Mouse (Mus musculus) CH12.LX (cell line): Measurements from ENCODE around the gene Grik5.

ENCODE experiments used
- CTCF ChIP-seq, 2 experiments: IDR thresholded peaks in 1 of 2; conservative IDR thresholded peaks in 1 of 2; 2 replicates each; pipeline ENCODE4 v1.5.1; 2011 to 2012; ENCODE audit warnings: low read depth in 2 of 2, low read length in 2 of 2, improper control_type of control experiment in 1 of 2, inconsistent platforms in 1 of 2, mild to moderate bottlenecking in 1 of 2, moderate library complexity in 1 of 2
- GABPA ChIP-seq: IDR thresholded peaks from 2 replicates; pipeline ENCODE4 v1.6.1; 2012; ENCODE audit warnings: low read depth, low read length, improper control_type of control experiment, inconsistent platforms; ENCODE audit not compliant: insufficient replicate concordance
- IRF4 ChIP-seq: IDR thresholded peaks from 2 replicates; pipeline ENCODE4 v1.6.1; 2014; ENCODE audit warnings: low read depth, mild to moderate bottlenecking, inconsistent platforms, low read length, improper control_type of control experiment
- MAFK ChIP-seq: IDR thresholded peaks from 2 replicates; pipeline ENCODE4 v1.6.1; 2011; ENCODE audit warnings: low read length, improper control_type of control experiment; ENCODE audit not compliant: insufficient replicate concordance
- MAX ChIP-seq: IDR thresholded peaks from 2 replicates; pipeline ENCODE4 v1.6.1; 2011; ENCODE audit warnings: low read length, improper control_type of control experiment
- POLR2A ChIP-seq: IDR thresholded peaks from 2 replicates; pipeline ENCODE4 v1.6.1; 2011; ENCODE audit warnings: low read depth, mild to moderate bottlenecking, improper control_type of control experiment, low read length

- TF ChIP-seq CTCF (conservative IDR thresholded peaks at IDR 0.05 in 1 of 2, IDR thresholded peaks at IDR 0.05 in 1 of 2; ENCODE audit: low read depth in 2 of 2, low read length in 2 of 2) = no peak
- TF ChIP-seq POLR2A = no peak
- TF ChIP-seq IRF4 = no peak
- TF ChIP-seq GABPA = no peak
- no peak for TF ChIP-seq MAFK
- no peak for TF ChIP-seq MAX
Observed at GRCm38 (mm10) chr7:25089875-25090274, 17.7 kb upstream of the Grik5 start.
